ENCODE assay signal across 12 mouse cellular contexts in the genomic region with DNA sequence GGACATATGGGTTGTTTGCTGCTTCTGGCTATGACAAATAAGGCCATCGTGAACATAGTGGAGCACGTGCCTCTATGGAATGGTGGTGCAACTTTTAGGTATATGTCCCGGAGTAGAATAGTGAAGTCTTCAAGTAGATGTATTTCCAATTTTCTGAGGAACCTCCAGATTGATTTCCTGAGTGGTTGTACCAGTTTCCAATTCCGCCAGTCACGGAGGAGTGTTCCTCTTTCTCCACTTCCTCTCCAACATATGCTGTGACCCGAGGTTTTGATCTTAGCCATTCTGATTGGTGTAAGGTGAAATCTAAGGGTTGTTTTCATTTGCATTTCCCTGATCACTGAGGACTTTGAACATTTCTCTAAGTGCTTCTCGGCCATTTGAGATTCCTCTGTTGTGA.
"Had no signal": no experiment of that assay in that cellular context is flagged by ENCODE, and none has a peak within 500 bp of the region (broad histone marks: within the 10 kb centered on the region; RNA-seq: fewer than 3 reads in every experiment).

No protein-coding gene starts in this region.

- ATAC-seq: midbrain, embryonic 16.5 days had no signal

- DNase-seq: kidney, adult 18-20 months; kidney, postnatal 25 days; layer of hippocampus, postnatal 36 days; lung, adult 18-20 months; right cerebral cortex, adult 18-20 months; right cerebral cortex, postnatal 25 days had no signal

- H3K4me3 ChIP-seq: kidney, embryonic 15.5 days; limb, embryonic 15.5 days; midbrain, embryonic 12.5 days had no signal

- H3K4me1 ChIP-seq: kidney, embryonic 15.5 days; limb, embryonic 15.5 days; midbrain, embryonic 12.5 days had no signal

- H3K27ac ChIP-seq: kidney, embryonic 15.5 days; limb, embryonic 15.5 days; liver, embryonic 14.5 days; midbrain, embryonic 12.5 days; stomach, postnatal 0 days had no signal
